Mouse (Mus musculus): ENCODE measurements around the gene Lsp1.

Gene Lsp1

DNA sequence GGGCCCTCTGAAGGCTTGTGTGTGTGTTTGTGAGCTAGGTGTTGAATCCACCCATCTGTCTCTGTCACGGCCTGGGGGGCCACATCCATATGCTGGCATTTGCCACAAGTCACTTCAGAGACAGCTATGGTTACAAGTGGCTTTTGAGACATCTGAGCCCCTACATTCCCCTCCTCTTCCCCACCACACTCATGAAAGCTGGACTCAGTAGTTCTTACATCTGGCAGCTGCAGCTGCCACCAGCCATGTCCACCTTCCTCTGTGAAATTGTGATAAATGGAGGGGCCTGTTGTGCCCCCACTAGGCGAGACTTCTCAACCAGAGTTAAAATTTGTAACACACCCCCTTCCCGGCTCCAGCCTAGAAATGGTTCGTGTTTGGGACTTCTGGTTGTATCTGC is 77.7 kb downstream of the Lsp1 start:
- no peak for DNase-seq (ENCODE audit: low spot score in 2 of 2)

DNA sequence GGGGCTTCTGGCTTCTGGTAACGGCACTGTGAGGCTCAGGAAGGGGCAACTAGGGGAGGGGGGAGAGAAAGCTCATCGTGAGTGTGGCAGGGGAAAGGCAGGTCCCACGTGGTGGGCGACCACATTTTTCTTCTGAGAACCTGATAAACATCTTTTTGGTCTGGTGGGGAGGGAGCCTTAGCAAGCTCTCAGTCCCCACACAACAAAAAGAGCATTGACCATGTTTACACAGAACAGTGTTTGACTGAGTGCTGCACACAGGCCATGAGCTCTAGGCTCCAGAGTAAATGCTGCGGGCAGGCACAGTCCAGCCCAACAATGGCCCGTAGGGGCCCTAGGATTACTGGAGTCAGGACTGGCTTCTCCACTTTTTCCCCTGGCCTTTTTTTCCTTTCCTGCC is 78.2 kb downstream of the Lsp1 start:
- DNase-seq (ENCODE audit: low spot score in 2 of 2), result no peak

DNA sequence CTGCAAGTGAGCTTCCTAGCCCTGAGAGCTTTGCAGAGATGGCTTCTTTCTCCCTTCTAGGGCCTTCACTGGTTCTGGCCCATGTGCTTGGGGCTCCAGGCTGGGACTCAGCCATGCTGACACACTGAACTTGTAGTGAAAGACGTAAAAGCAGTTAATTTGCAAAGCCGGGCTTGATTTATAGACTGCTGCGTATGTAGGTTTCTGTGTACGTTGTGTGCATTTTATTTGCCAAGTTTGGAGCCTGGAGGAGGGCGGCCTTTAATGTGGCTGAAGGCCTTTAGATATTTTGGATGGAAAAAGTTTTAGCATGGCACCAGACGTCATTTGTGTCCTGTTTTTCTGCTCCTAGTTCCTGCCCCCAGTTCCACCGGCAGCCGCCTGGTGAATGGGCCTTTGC is 79.2 kb downstream of the Lsp1 start:
- no peak for DNase-seq (ENCODE audit: low spot score in 2 of 2)

DNA sequence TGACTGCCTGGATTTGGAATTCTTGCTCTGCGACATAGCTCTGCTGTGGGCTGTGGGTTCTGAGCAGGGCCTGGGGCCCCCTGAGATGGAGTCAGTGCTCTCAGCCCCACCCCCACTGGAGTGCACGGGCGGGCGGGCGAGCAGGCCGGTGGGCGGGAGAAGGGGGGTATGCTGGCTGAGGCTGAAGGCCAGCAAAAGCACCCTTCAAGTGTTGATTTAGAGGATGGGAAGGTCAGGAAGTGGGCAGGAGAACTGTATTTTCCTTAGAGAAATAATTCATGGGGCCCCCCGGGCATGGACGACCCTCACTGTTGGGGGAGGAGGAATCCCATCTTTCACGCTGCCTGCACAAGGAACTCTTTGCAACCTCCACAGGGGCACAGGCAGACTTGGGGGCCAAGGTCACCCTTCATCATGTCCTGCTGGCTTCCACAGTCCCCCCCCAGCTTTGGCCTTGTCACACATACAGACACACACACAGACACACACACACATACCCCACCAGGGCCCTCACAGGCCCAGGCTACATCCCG is 82.2 kb downstream of the Lsp1 start:
- DNase-seq (ENCODE audit: low spot score in 2 of 2), result no peak
